Mouse (Mus musculus): ENCODE data around the gene Gm20661. TPM values are rescaled to one million over a fixed set of nuclear protein-coding genes. Genes with fewer than 3 reads are reported as not detected.
A peak's percentile ranks its signal among the peaks of the same experiment; 100 is the strongest.

The Gm20661 gene
- total RNA-seq, 2 experiments from 2014 or later: 0.47 to 0.59 TPM

GRCm38 (mm10) chr9:107968531-107968930 lies 14.3 kb upstream of the Gm20661 start:
- no peak for DNase-seq

GRCm38 (mm10) chr9:107970311-107970710 lies 12.5 kb upstream of the Gm20661 start:
- DNase-seq: no peak

GRCm38 (mm10) chr9:107971690-107972541 lies 10.9 kb upstream of the Gm20661 start:
- DNase-seq: no peak

- DNase-seq: no peak
Measured at GRCm38 (mm10) chr9:107974491-107975171, 8.2 kb upstream of the Gm20661 start.

GRCm38 (mm10) chr9:107975399-107976386 lies 7.2 kb upstream of the Gm20661 start, which contains the start of gene Uba7:
Gene Uba7 (plus strand): TSS chr9:107975505.
- no peak for DNase-seq

- no peak for DNase-seq
Measured at GRCm38 (mm10) chr9:107978815-107979214, 4.0 kb upstream of the Gm20661 start.

- no peak for DNase-seq
Measured at GRCm38 (mm10) chr9:107981684-107982605, 913 bp upstream of the Gm20661 start.

- DNase-seq: peak; percentile 65
Measured at GRCm38 (mm10) chr9:107983421-107983890, 598 bp downstream of the Gm20661 start.

- no peak for DNase-seq
Measured at GRCm38 (mm10) chr9:107984052-107984753, 1.3 kb downstream of the Gm20661 start.

- no peak for DNase-seq
Measured at GRCm38 (mm10) chr9:107984754-107985055, 1.8 kb downstream of the Gm20661 start.

GRCm38 (mm10) chr9:107985131-107986119 lies 2.6 kb downstream of the Gm20661 start, which contains the start of gene Inka1:
Gene Inka1 (minus strand): TSS chr9:107985879.
- peak; percentile 92 for DNase-seq

- peak; percentile 82 for DNase-seq
Measured at GRCm38 (mm10) chr9:107986376-107986775, 3.5 kb downstream of the Gm20661 start.

GRCm38 (mm10) chr9:107987950-107988349 lies 5.1 kb downstream of the Gm20661 start:
- no peak for DNase-seq

- no peak for DNase-seq
Measured at GRCm38 (mm10) chr9:107992197-107992596, 9.3 kb downstream of the Gm20661 start, which contains the start of gene Cdhr4. Gene Cdhr4 (plus strand): TSS chr9:107992497.

- no peak for DNase-seq
Measured at GRCm38 (mm10) chr9:107993013-107993412, 10.2 kb downstream of the Gm20661 start.

- DNase-seq: no peak
Measured at GRCm38 (mm10) chr9:107994464-107994863, 11.6 kb downstream of the Gm20661 start.

GRCm38 (mm10) chr9:107995513-107995912 lies 12.7 kb downstream of the Gm20661 start:
- DNase-seq: no peak

- no peak for DNase-seq
Measured at GRCm38 (mm10) chr9:107996049-107996448, 13.2 kb downstream of the Gm20661 start, which contains the start of gene Gm20662. Gene Gm20662 (plus strand): TSS chr9:107996349.
